Comparison of ENCODE assay signal across 14 mouse cellular contexts in genomic region chr7:101341405-101341804, GRCm38 (mm10). TPM values are rescaled to one million over a fixed set of nuclear protein-coding genes. Genes with fewer than 3 reads are reported as not detected.
DNase-seq lines count a peak whose midpoint lies in the region; ATAC-seq and TF ChIP-seq lines count a peak whose summit lies in the region.
"Had no signal": no experiment of that assay in that cellular context is flagged by ENCODE, and none has a peak within 500 bp of the region (broad histone marks: within the 10 kb centered on the region; RNA-seq: fewer than 3 reads in every experiment).

No protein-coding gene starts in this region.

- no peak overlapping the region for H3K9ac ChIP-seq in intestine, embryonic 16.5 days (ENCODE audit: low read depth, low read length)
- H3K9ac ChIP-seq in intestine, postnatal 0 days (ENCODE audit: low read depth, low read length) = no peak overlapping the region
- no peak overlapping the region for H3K9ac ChIP-seq in liver, embryonic 12.5 days
- H3K9ac ChIP-seq: forebrain, embryonic 15.5 days had no signal

- 52% methylated on average over 6 of the region's 6 CpGs for WGBS in intestine, embryonic 16.5 days
- WGBS in intestine, postnatal 0 days = 46% methylated on average over 6 of the region's 6 CpGs
- WGBS in liver, embryonic 12.5 days (ENCODE audit: insufficient replicate concordance) = 20% methylated on average over 6 of the region's 6 CpGs

- H3K4me1 ChIP-seq in intestine, embryonic 16.5 days (ENCODE audit: control insufficient read depth, insufficient read depth, low read length) = peaks cover 5% of the 10 kb centered on the region; the same call in 1 of the 2 replicates
- no peaks in the 10 kb centered on the region for H3K4me1 ChIP-seq in intestine, postnatal 0 days (replicated peaks; ENCODE audit: control insufficient read depth, insufficient read depth, low read length)
- peaks cover 61% of the 10 kb centered on the region for H3K4me1 ChIP-seq in liver, embryonic 12.5 days
- H3K4me1 ChIP-seq: forebrain, embryonic 15.5 days had no signal

- H3K27me3 ChIP-seq in intestine, embryonic 16.5 days (replicated peaks; ENCODE audit: control insufficient read depth, insufficient read depth, low read length) = no peaks in the 10 kb centered on the region
- H3K27me3 ChIP-seq in intestine, postnatal 0 days (replicated peaks; ENCODE audit: control insufficient read depth, insufficient read depth, low read length) = no peaks in the 10 kb centered on the region
- H3K27me3 ChIP-seq in liver, embryonic 12.5 days (replicated peaks) = no peaks in the 10 kb centered on the region
- H3K27me3 ChIP-seq: CH12.LX; forebrain, embryonic 15.5 days had no signal

- H3K36me3 ChIP-seq in intestine, embryonic 16.5 days (ENCODE audit: control insufficient read depth, insufficient read depth, low read length) = peaks cover 13% of the 10 kb centered on the region; the same call in 1 of the 2 replicates
- peaks cover 29% of the 10 kb centered on the region; the same call in 1 of the 2 replicates for H3K36me3 ChIP-seq in intestine, postnatal 0 days (ENCODE audit: control insufficient read depth, insufficient read depth)
- peaks cover 47% of the 10 kb centered on the region for H3K36me3 ChIP-seq in liver, embryonic 12.5 days
- H3K36me3 ChIP-seq: forebrain, embryonic 15.5 days had no signal

- no peak overlapping the region for H3K4me3 ChIP-seq in intestine, embryonic 16.5 days (ENCODE audit: low read length)
- no peak overlapping the region for H3K4me3 ChIP-seq in intestine, postnatal 0 days (ENCODE audit: low read depth, low read length)
- no peak overlapping the region for H3K4me3 ChIP-seq in liver, embryonic 12.5 days
- H3K4me3 ChIP-seq: forebrain, embryonic 15.5 days had no signal

- no peak overlapping the region for H3K4me2 ChIP-seq in intestine, embryonic 16.5 days (ENCODE audit: low read depth, low read length)
- H3K4me2 ChIP-seq in intestine, postnatal 0 days (replicated peaks; ENCODE audit: low read depth) = no peak overlapping the region
- no peak overlapping the region for H3K4me2 ChIP-seq in liver, embryonic 12.5 days
- H3K4me2 ChIP-seq: forebrain, embryonic 15.5 days had no signal

- no peak for TF ChIP-seq CTCF in intestine, postnatal 0 days (IDR thresholded peaks at IDR 0.05; ENCODE audit: low read depth)

- H3K9me3 ChIP-seq in intestine, embryonic 16.5 days (ENCODE audit: control insufficient read depth, low read length) = no peaks in the 10 kb centered on the region
- no peaks in the 10 kb centered on the region for H3K9me3 ChIP-seq in intestine, postnatal 0 days (ENCODE audit: control insufficient read depth)
- no peaks in the 10 kb centered on the region for H3K9me3 ChIP-seq in liver, embryonic 12.5 days (replicated peaks)
- H3K9me3 ChIP-seq: forebrain, embryonic 15.5 days had no signal

- DNase-seq in thymus, postnatal 0 days (ENCODE audit: low spot score) = peak; percentile 69
- no peak for DNase-seq in layer of hippocampus, postnatal 25 days (ENCODE audit: extremely low spot score in 1 of 2, low spot score in 1 of 2)
- no peak for DNase-seq in cerebellum, postnatal 25 days
- DNase-seq: gastrocnemius, postnatal 36 days; heart, postnatal 14 days; lung, adult 2 months; right cerebral cortex, adult 18-20 months had no signal

- peak; percentile 27; the same call in 1 of the 2 replicates for ATAC-seq in intestine, embryonic 16.5 days
- ATAC-seq in intestine, postnatal 0 days = no peak
- peak; percentile 73 for ATAC-seq in CD4-positive, CD25-positive, alpha-beta regulatory T cell, adult 4 months
- no peak for ATAC-seq in liver, embryonic 12.5 days
- no peak for ATAC-seq in erythroid progenitor cell, adult 5-6 weeks (replicated peaks; ENCODE audit: low FRiP score, poor library complexity, severe bottlenecking)
- ATAC-seq: forebrain, embryonic 15.5 days had no signal

- no peak overlapping the region for H3K27ac ChIP-seq in intestine, embryonic 16.5 days (ENCODE audit: low read length)
- H3K27ac ChIP-seq in intestine, postnatal 0 days (ENCODE audit: low read depth, low read length) = no peak overlapping the region
- H3K27ac ChIP-seq in liver, embryonic 12.5 days = peak overlapping the region; percentile 15; the same call in 1 of the 2 replicates
- H3K27ac ChIP-seq: forebrain, embryonic 15.5 days had no signal

RNA-seq across cellular contexts. Expression of gene Arap1, which starts 6.5 kb away (rescaled TPM):
- 60.9 and 61.8 TPM in 2 replicates for polyA plus RNA-seq in intestine, embryonic 16.5 days (2015; fragmentation: Nextera tagmentation; extraction: Ambion mirVana)
- polyA plus RNA-seq in intestine, postnatal 0 days (2015; fragmentation: Nextera tagmentation; extraction: Ambion mirVana) = 31.2 and 35.3 TPM in 2 replicates
- polyA plus RNA-seq in CD4-positive, CD25-positive, alpha-beta regulatory T cell, adult 4 months (2017; shearing (Covaris generic)) = 10 to 100 TPM; 35.9 to 67.2 TPM
- 20.5 and 24.6 TPM in 2 replicates for polyA plus RNA-seq in liver, embryonic 12.5 days (2016; fragmentation: Nextera tagmentation; extraction: Ambion mirVana)
- polyA plus RNA-seq in thymus, postnatal 0 days (2015; fragmentation: Nextera tagmentation; extraction: Ambion mirVana) = 31.1 and 34.4 TPM in 2 replicates
- 15.1 and 20.1 TPM in 2 replicates for total RNA-seq in erythroid progenitor cell, adult 5-6 weeks (2015; ENCODE audit: low replicate concordance)
- 10.6 and 12.7 TPM in 2 replicates for total RNA-seq in erythroid progenitor cell, adult 5-6 weeks (2017; ENCODE audit: low replicate concordance)
- 10 to 100 TPM; 13.9 to 24.2 TPM for total RNA-seq in layer of hippocampus, postnatal 25 days (2021)

RNA-seq across cellular contexts. Expression of gene Stard10, which starts 24.5 kb away (rescaled TPM):
- 101 and 106 TPM in 2 replicates for polyA plus RNA-seq in intestine, embryonic 16.5 days (2015; fragmentation: Nextera tagmentation; extraction: Ambion mirVana)
- 63.7 and 71.7 TPM in 2 replicates for polyA plus RNA-seq in intestine, postnatal 0 days (2015; fragmentation: Nextera tagmentation; extraction: Ambion mirVana)
- 1 to 10 TPM in 1 of 2 experiments, under 1 TPM in 1; 0.76 to 4.8 TPM for polyA plus RNA-seq in CD4-positive, CD25-positive, alpha-beta regulatory T cell, adult 4 months (2017; shearing (Covaris generic))
- polyA plus RNA-seq in liver, embryonic 12.5 days (2016; fragmentation: Nextera tagmentation; extraction: Ambion mirVana) = 76.9 and 79.5 TPM in 2 replicates
- 12.3 and 14.6 TPM in 2 replicates for polyA plus RNA-seq in thymus, postnatal 0 days (2015; fragmentation: Nextera tagmentation; extraction: Ambion mirVana)
- 73.9 and 101 TPM in 2 replicates for total RNA-seq in erythroid progenitor cell, adult 5-6 weeks (2015; ENCODE audit: low replicate concordance)
- total RNA-seq in erythroid progenitor cell, adult 5-6 weeks (2017; ENCODE audit: low replicate concordance) = 37.4 and 52.9 TPM in 2 replicates
- total RNA-seq in layer of hippocampus, postnatal 25 days (2021) = 10 to 100 TPM; 22.4 to 23.0 TPM

RNA-seq across cellular contexts. Expression of gene Atg16l2, which starts 39.4 kb away (rescaled TPM):
- 13.4 and 17.3 TPM in 2 replicates for polyA plus RNA-seq in intestine, embryonic 16.5 days (2015; fragmentation: Nextera tagmentation; extraction: Ambion mirVana)
- polyA plus RNA-seq in intestine, postnatal 0 days (2015; fragmentation: Nextera tagmentation; extraction: Ambion mirVana) = 5.2 and 6.2 TPM in 2 replicates
- polyA plus RNA-seq in CD4-positive, CD25-positive, alpha-beta regulatory T cell, adult 4 months (2017; shearing (Covaris generic)) = 10 to 100 TPM; 46.7 to 58.1 TPM
- polyA plus RNA-seq in liver, embryonic 12.5 days (2016; fragmentation: Nextera tagmentation; extraction: Ambion mirVana) = 4.7 and 5.7 TPM in 2 replicates
- 28.5 and 29.7 TPM in 2 replicates for polyA plus RNA-seq in thymus, postnatal 0 days (2015; fragmentation: Nextera tagmentation; extraction: Ambion mirVana)
- 1.4 and 5.9 TPM in 2 replicates for total RNA-seq in erythroid progenitor cell, adult 5-6 weeks (2015; ENCODE audit: low replicate concordance)
- 0.64 and 8.4 TPM in 2 replicates for total RNA-seq in erythroid progenitor cell, adult 5-6 weeks (2017; ENCODE audit: low replicate concordance)
- 10 to 100 TPM; 35.1 to 36.6 TPM for total RNA-seq in layer of hippocampus, postnatal 25 days (2021)

Comparison
In these comparisons a context has a peak if more than half of its experiments do, and no peak if none do; other contexts are left out.
1. ATAC-seq: peak in intestine, embryonic 16.5 days (single experiment) and CD4-positive, CD25-positive, alpha-beta regulatory T cell, adult 4 months (single experiment); none in intestine, postnatal 0 days (single experiment), liver, embryonic 12.5 days (single experiment) and erythroid progenitor cell, adult 5-6 weeks (single experiment).